Comparison of ENCODE assay signal across 8 mouse cellular contexts in the genomic region with DNA sequence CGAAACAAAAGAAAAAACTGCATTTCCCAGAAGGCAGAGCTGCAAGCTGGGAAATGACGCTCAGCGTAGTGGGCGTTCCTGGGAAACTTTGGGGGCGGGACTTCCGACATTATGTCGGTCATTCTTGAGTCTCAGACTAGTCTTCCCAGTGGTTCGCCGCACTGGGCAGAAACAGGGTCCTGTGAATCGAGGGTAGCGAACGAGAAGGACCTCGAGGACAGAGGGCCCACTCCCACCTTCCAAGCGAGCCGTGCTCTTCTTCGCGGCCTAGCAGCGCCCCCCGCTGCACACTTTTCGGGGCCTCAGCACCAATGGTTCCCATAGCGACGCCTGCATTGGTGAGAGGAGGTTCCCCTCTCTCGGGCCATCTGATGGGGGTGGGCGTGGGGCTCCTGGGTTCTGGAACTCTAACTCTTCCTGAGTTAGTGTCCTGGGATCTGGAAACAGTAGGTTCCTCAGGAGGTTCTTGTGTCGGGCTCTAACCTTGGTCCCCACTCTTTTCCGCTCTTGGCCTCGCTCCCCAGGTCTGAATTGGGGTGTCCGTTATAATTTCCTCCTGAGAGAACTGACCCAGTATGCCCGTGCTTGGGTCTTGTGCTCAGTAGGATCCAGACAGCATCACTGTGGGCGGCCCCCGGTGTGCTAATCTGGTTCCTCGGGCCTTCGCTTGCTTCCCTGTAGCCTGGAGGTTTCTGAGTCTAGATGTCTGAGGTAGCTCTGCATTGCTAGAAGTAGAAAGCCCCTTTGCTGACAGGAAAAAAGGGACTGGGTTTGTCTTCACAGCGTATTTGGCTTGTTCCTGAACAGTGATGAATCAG. TPM values are rescaled to one million over a fixed set of nuclear protein-coding genes. Genes with fewer than 3 reads are reported as not detected.
A peak's percentile ranks its signal among the peaks of the same experiment; 100 is the strongest.
DNase-seq lines count a peak whose midpoint lies in the region; ATAC-seq lines count a peak whose summit lies in the region.

No protein-coding gene starts in this region.

- H3K27me3 ChIP-seq in hindbrain, embryonic 14.5 days (ENCODE audit: control insufficient read depth, insufficient read depth, low read length): no peaks in the 10 kb centered on the region

- no peaks in the 10 kb centered on the region; the same call in 1 of the 2 replicates for H3K36me3 ChIP-seq in hindbrain, embryonic 14.5 days (replicated peaks; ENCODE audit: control insufficient read depth, insufficient read depth)

- H3K27ac ChIP-seq in hindbrain, embryonic 14.5 days: peak overlapping the region; percentile 50; the same call in 1 of the 2 replicates

- H3K4me3 ChIP-seq in hindbrain, embryonic 14.5 days (replicated peaks; ENCODE audit: low read length): peak overlapping the region; percentile 52

- peaks cover 6% of the 10 kb centered on the region; the same call in 1 of the 2 replicates for H3K4me1 ChIP-seq in hindbrain, embryonic 14.5 days (replicated peaks; ENCODE audit: control insufficient read depth, insufficient read depth, low read length)

- H3K4me2 ChIP-seq in hindbrain, embryonic 14.5 days (replicated peaks): peak overlapping the region; percentile 65

- 0 out of 2 replicates have a peak, but pooled peaks cover 5% of the 10 kb centered on the region for H3K9me3 ChIP-seq in hindbrain, embryonic 14.5 days (ENCODE audit: control insufficient read depth, low read length)

- peak; percentile 75 for DNase-seq in T-cell, adult 2 months (ENCODE audit: low spot score)
- peak; percentile 66 to 70 for DNase-seq in cerebellum, postnatal 36 days
- DNase-seq in frontal cortex, postnatal 36 days (ENCODE audit: low spot score in 2 of 2): peak; percentile 61 to 81
- peak; percentile 82 for DNase-seq in hindbrain, embryonic 14.5 days (ENCODE audit: low spot score)
- DNase-seq in layer of hippocampus, postnatal 25 days (ENCODE audit: extremely low spot score in 1 of 2, low spot score in 1 of 2): peak; percentile 61 to 63
- peak; percentile 80 for DNase-seq in lung, postnatal 14 days
- peak; percentile 56 for DNase-seq in retina, adult 2 months (ENCODE audit: low read depth, low spot score)
- peak; percentile 71 for DNase-seq in thymus, postnatal 25 days

- WGBS in hindbrain, embryonic 14.5 days: 42% methylated on average over 34 of the region's 34 CpGs

- H3K9ac ChIP-seq in hindbrain, embryonic 14.5 days: peak overlapping the region; percentile 72

- ATAC-seq in hindbrain, embryonic 14.5 days (ENCODE audit: low FRiP score): peak; percentile 89

RNA-seq across cellular contexts. Expression of gene Gramd1a, which starts 52.8 kb away (rescaled TPM):
- polyA plus RNA-seq in hindbrain, embryonic 14.5 days (2014; fragmentation: Nextera tagmentation; extraction: Ambion mirVana): 191 and 198 TPM in 2 replicates
- 100 to 1,000 TPM; 108 to 126 TPM for total RNA-seq in layer of hippocampus, postnatal 25 days (2021)

Comparison
In these comparisons a context has a peak if more than half of its experiments do, and no peak if none do; other contexts are left out.
1. Peak in every context shown above with its lines: DNase-seq, ATAC-seq, H3K4me3 ChIP-seq and H3K27ac ChIP-seq.